Mouse (Mus musculus) liver, embryonic 15.5 days (tissue): ENCODE results near the gene Mvk. TPM values are rescaled to one million over a fixed set of nuclear protein-coding genes. Genes with fewer than 3 reads are reported as not detected.

Experiments used
- ATAC-seq: fragments of 200-750 bp; cut with Nextera tagmentation; 2 replicates; pipeline ENCODE4 v1.8.0; 2017; ENCODE audit warnings: moderate number of reproducible peaks, mild to moderate bottlenecking, moderate library complexity; ENCODE audit not compliant: insufficient read depth
- H3K27ac ChIP-seq: fragments of 300-500 bp; sonication (generic); replicated peaks from 2 replicates; pipeline ENCODE4 v1.5.1; 2015; ENCODE audit warnings: mild to moderate bottlenecking, inconsistent platforms
- H3K27me3 ChIP-seq: fragments of 300-500 bp; sonication (generic); 2 replicates; pipeline ENCODE4 v1.6.1; 2015; ENCODE audit warnings: mild to moderate bottlenecking, inconsistent platforms
- H3K36me3 ChIP-seq: fragments of 300-500 bp; sonication (generic); replicated peaks from 2 replicates; pipeline ENCODE4 v1.6.1; 2015; ENCODE audit warnings: moderate library complexity, mild to moderate bottlenecking, inconsistent platforms
- H3K4me1 ChIP-seq: fragments of 300-500 bp; sonication (generic); replicated peaks from 2 replicates; pipeline ENCODE4 v1.6.1; 2015; ENCODE audit warnings: inconsistent platforms
- H3K4me2 ChIP-seq: fragments of 300-500 bp; sonication (generic); 2 replicates; pipeline ENCODE4 v1.6.1; 2015; ENCODE audit warnings: moderate library complexity, mild to moderate bottlenecking, inconsistent platforms
- H3K4me3 ChIP-seq: fragments of 300-500 bp; sonication (generic); replicated peaks from 2 replicates; pipeline ENCODE4 v1.5.1; 2015; ENCODE audit warnings: mild to moderate bottlenecking, inconsistent platforms
- H3K9ac ChIP-seq: fragments of 300-500 bp; sonication (generic); 2 replicates; pipeline ENCODE4 v1.6.1; 2015; ENCODE audit warnings: moderate library complexity, mild to moderate bottlenecking, inconsistent platforms
- H3K9me3 ChIP-seq: fragments of 300-500 bp; sonication (generic); replicated peaks from 2 replicates; pipeline ENCODE4 v1.6.1; 2016; ENCODE audit warnings: inconsistent platforms
- WGBS: fragments of 180-500 bp; shearing (Covaris S2); methylation state at CpG from one replicate; pipeline ENCODE4 v1.1.7; 2015; ENCODE audit warnings: mixed read lengths; ENCODE audit not compliant: insufficient replicate concordance; 5-methylcytosine and 5-hydroxymethylcytosine counted together
- polyA plus RNA-seq: library from polyadenylated mRNA; unstranded; fragments of >200 nt; fragmentation: Nextera tagmentation; extraction: Ambion mirVana; gene quantifications from 2 replicates; pipeline ENCODE4 v1.2.1, GENCODE M21; 2015

Mvk gene
- polyA plus RNA-seq, 1 experiment from 2014 or later, result 32.7 TPM

DNA sequence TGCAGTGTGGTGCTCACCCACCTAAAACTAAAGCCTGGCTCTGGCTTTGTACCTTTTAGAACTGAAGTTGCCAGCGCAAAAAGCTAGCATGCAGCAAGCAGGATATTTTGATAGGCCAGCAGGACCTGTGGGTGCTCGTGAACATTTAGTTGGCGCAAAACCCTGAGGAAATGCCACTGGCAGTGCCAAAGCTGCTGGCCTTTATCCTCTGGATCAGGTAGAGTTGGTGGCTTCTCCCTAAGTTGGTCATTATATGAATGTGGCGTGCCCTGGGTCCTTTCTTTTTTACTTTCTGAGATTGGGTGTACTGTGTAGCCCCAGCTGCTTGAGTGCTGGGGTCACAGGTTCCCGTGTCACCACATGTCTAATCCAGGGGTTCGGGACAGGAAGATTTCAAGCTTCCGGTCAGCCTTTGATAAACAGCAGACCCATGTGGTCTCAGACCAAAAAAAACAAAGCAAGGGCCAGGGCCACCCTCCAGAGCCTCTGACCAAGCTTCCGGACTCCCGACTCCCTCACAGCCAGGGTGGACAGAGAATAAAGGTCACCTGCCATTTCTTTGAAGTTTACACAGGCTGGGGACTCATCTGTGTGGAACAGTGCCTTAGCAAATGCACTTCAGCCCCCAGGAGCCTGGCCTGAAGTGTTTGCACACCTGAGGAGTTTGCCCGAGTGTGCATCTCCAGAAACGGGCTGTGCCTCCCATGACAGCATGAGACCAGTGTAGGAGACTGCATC, 22.3 kb upstream of the Mvk start:
- ATAC-seq, result peak; percentile 56
- Histone ChIP-seq H3K27ac (no peak overlapping the region; the same call in 1 of the 2 replicates), H3K4me2 (peak overlapping the region; percentile 21), H3K4me1 (peaks cover 7% of the 10 kb centered on the region), H3K27me3 (no peaks in the 10 kb centered on the region), H3K9ac (no peak overlapping the region), H3K4me3 (no peak overlapping the region), H3K9me3 (no peaks in the 10 kb centered on the region), H3K36me3 (peaks cover 37% of the 10 kb centered on the region)
- WGBS, result 60% methylated on average over 11 of the region's 11 CpGs

DNA sequence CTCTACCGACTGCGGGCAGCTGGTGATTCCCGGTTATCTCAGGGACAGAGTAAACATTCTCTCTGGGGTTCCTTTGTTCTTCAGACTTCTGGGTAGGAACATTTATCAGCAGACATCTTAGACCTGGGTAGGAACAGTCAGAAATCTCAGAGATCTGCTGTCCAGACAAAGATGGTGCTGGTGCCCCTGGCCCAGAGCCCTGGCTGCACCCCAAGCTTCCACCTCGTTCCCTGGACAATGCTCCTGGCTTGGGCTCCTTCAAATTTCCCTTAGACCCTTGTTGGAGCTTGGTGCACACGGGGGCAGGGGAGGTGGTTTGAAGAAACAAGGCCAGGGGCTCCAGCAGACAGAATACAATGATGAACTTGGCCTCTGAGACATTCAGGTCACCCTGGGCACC, 21.5 kb upstream of the Mvk start:
- 33% methylated on average over 5 of the region's 5 CpGs for WGBS
- H3K27ac ChIP-seq, result no peak overlapping the region
- no peak for ATAC-seq

DNA sequence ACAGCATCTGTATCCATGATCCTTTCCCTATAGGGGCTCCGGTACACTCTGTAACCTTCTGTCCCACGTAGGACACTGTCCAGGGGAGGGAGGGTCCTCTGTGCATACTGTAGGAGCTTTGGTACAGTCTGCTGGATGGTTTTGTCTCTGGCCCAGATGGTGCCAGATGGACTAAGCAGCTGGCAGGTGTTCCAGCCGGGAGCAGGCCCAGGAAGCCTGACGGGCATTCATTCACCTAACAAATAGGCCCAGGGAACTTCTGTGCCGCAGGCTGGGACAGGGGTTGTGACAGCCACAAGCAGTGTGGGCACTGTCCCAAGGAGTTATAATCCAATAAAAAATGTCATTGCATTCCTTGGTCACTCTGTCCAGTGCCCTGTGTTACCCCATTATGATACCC, 20.1 kb upstream of the Mvk start:
- ATAC-seq, result no peak
- Histone ChIP-seq H3K4me3 (no peak overlapping the region), H3K27ac (no peak overlapping the region), H3K36me3 (peaks cover 15% of the 10 kb centered on the region), H3K27me3 (no peaks in the 10 kb centered on the region), H3K4me1 (peaks cover 7% of the 10 kb centered on the region), H3K4me2 (no peak overlapping the region), H3K9ac (no peak overlapping the region), H3K9me3 (no peaks in the 10 kb centered on the region)
- WGBS, result 81% methylated on average over 5 of the region's 5 CpGs

More for the DNA sequence above, 21.5 kb upstream of the Mvk start:
- H3K9me3 ChIP-seq, result no peaks in the 10 kb centered on the region
- H3K27me3 ChIP-seq, result no peaks in the 10 kb centered on the region
- H3K4me2 ChIP-seq, result peak overlapping the region; percentile 21; the same call in 1 of the 2 replicates
- H3K36me3 ChIP-seq, result peaks cover 29% of the 10 kb centered on the region
- H3K4me3 ChIP-seq, result no peak overlapping the region
- peaks cover 7% of the 10 kb centered on the region for H3K4me1 ChIP-seq
- H3K9ac ChIP-seq, result no peak overlapping the region

DNA sequence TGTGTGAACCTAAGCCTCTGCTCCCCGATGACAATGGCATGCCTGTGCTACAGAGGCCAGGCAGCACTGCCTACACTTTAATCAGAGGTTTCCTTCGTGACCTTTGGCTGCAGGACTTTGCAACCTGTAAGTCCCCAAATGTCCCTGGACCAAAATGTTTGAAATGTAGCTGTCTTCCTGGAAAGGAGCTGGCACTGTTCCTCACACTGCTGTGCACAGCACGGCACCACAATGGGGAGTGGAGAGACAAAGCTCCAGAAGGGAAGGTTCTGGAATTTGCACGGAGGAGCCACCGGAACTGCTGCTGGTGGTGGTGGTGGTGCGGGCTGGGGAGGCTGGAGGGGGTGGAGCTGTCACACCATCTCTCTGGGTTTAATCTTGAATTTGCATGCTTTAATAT, 17.3 kb upstream of the Mvk start:
- Histone ChIP-seq H3K27me3 (no peaks in the 10 kb centered on the region), H3K9ac (no peak overlapping the region), H3K4me3 (no peak overlapping the region), H3K9me3 (no peaks in the 10 kb centered on the region), H3K4me2 (no peak overlapping the region), H3K36me3 (no peaks in the 10 kb centered on the region), H3K27ac (no peak overlapping the region), H3K4me1 (peaks cover 4% of the 10 kb centered on the region)
- 59% methylated on average over 6 of the region's 6 CpGs for WGBS
- ATAC-seq, result no peak

DNA sequence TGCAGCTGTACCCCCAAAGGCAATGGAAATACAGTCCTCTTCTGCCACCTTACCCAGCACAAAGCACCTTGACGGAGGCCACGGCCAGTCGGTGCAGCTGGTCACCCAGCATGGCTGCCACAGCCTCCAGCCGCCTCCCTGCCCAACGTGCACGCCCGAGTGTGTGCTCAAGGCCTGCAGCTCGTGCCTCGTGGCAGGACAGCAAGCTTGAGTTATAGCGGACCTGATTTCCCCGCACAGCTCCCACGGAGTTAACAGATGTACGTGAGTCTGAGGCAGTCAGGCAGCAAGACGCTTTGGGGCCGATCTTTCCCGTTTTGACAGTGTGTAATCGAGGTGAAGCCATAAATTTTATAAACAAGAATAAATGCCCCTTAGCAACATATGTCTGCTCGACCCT, 15.4 kb upstream of the Mvk start:
- H3K36me3 ChIP-seq, result no peaks in the 10 kb centered on the region
- no peak overlapping the region for H3K4me2 ChIP-seq
- no peak overlapping the region for H3K9ac ChIP-seq
- H3K27me3 ChIP-seq, result no peaks in the 10 kb centered on the region
- no peak overlapping the region for H3K27ac ChIP-seq
- no peaks in the 10 kb centered on the region for H3K9me3 ChIP-seq
- WGBS, result 68% methylated on average over 18 of the region's 18 CpGs
- no peak overlapping the region for H3K4me3 ChIP-seq
- H3K4me1 ChIP-seq, result no peaks in the 10 kb centered on the region
- ATAC-seq, result no peak

DNA sequence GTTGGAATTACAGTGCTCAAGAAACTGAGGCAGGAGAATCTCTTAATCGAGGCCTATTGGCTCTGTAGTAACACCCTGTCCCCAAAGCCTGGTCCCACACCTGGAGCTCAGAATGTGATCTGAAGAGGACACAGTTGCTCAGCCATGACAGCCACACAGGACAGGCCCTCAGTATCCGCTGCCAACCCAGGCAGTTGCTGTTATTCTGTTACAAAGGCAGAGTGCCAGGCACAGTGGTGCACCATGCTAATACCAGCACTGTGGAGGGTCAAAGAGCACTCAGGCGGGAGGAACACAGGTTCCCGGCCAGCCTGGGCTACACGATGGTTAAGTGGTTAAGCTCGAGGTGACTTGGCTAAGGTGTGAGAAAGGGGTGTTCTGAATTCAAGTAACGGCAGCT, 14.3 kb upstream of the Mvk start:
- H3K9ac ChIP-seq, result no peak overlapping the region
- 66% methylated on average over 7 of the region's 7 CpGs for WGBS
- H3K27me3 ChIP-seq, result no peaks in the 10 kb centered on the region

DNA sequence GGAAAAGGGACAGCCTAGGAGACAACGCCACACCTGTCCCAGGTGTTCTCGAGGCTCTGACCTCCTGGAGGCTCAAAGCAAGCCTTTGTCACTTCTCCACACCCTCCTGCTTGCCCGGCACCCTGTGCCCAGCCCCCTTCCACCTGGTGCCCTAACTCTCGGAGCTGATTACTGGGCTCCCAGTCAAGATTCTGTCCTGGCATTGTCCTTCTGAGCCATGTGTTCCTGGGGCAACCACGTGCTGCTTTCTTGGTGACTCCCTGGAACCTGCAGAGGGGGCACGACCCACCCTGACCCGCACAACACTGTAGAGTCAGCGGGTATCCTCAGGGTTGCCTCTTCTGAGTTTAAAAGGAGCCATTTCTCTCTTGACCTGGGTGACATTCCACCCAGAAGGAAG, 9.7 kb upstream of the Mvk start:
- no peak overlapping the region for H3K27ac ChIP-seq
- H3K4me2 ChIP-seq, result no peak overlapping the region
- 68% methylated on average over 8 of the region's 8 CpGs for WGBS
- H3K4me1 ChIP-seq, result no peaks in the 10 kb centered on the region
- no peaks in the 10 kb centered on the region for H3K9me3 ChIP-seq
- no peak for ATAC-seq
- no peak overlapping the region for H3K4me3 ChIP-seq
- no peaks in the 10 kb centered on the region for H3K27me3 ChIP-seq
- H3K9ac ChIP-seq, result no peak overlapping the region
- H3K36me3 ChIP-seq, result peaks cover 11% of the 10 kb centered on the region; the same call in 1 of the 2 replicates

More for the DNA sequence above, 14.3 kb upstream of the Mvk start:
- Histone ChIP-seq H3K36me3 (no peaks in the 10 kb centered on the region), H3K4me1 (no peaks in the 10 kb centered on the region), H3K9me3 (no peaks in the 10 kb centered on the region), H3K27ac (no peak overlapping the region), H3K4me3 (no peak overlapping the region), H3K4me2 (no peak overlapping the region)
- no peak for ATAC-seq

DNA sequence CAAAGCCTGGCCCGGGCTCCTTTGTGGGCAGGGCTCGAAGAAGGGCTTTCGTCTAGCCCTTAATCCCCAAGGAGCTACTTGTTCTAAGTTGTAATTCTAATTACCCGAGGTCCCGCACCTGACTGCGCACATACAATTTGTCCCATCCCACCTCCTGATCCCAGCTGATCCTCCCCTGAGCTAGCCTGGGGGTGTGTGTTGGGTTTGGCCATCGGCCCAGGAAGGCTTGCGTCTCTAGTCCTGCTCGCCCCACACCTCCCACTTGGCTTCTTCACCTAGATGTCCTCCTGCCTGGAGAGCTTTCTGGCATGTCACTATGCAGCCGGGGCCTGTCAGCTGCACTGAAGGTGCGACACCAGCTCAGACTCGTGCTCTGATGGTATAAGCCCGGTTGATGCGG, 8.5 kb upstream of the Mvk start:
- Histone ChIP-seq H3K9ac (no peak overlapping the region), H3K36me3 (peaks cover 11% of the 10 kb centered on the region; the same call in 1 of the 2 replicates), H3K9me3 (no peaks in the 10 kb centered on the region), H3K4me2 (no peak overlapping the region), H3K27me3 (no peaks in the 10 kb centered on the region), H3K27ac (no peak overlapping the region), H3K4me3 (no peak overlapping the region), H3K4me1 (no peaks in the 10 kb centered on the region)
- ATAC-seq, result no peak
- WGBS, result 83% methylated on average over 14 of the region's 14 CpGs

DNA sequence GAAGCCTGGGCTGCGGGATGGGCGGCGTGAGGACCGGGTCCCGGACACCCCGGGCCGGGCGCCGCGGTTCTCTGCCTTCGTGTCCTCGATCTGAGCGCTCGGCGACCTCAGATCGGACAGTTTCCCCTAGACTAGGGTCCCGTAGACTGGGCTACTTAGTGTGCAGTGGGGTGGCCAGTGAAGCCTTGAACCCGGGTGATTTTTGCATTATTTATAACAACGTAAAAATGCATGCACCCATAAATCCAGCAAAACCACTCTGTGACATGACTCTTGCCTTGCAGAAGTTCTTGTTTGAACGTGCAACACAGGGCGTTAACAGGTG, 261 bp downstream of the Mvk start:
- WGBS, result under 1% methylated on average over 21 of the region's 21 CpGs
- Histone ChIP-seq H3K9ac (peak overlapping the region; percentile 65), H3K4me1 (peaks cover 24% of the 10 kb centered on the region), H3K9me3 (no peaks in the 10 kb centered on the region), H3K4me3 (peak overlapping the region; percentile 68), H3K36me3 (no peaks in the 10 kb centered on the region), H3K27ac (no peak overlapping the region; the same call in 1 of the 2 replicates), H3K27me3 (no peaks in the 10 kb centered on the region), H3K4me2 (peak overlapping the region; percentile 92)
- ATAC-seq, result no peak

DNA sequence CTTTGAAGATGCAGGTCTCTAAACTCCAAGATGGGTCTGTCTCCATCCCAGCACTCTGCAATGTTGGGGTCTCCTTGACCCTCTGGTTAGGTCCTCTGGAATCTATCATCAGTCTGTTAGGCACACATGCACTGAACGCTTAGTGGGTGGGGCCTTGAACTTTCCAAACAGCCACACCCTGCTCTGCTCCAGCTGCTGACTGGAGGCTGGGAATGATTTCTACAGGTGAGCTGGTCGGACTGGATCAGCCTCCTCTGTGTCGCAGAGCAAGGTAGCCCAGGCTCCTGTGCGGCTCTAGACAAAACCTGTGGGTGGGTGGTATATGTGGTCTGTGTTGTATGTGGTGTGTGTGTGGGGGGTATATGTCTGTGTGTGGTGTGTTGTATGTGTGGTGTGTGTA, 4.9 kb downstream of the Mvk start:
- ATAC-seq, result no peak
- H3K27ac ChIP-seq, result no peak overlapping the region
- no peaks in the 10 kb centered on the region for H3K36me3 ChIP-seq
- H3K4me1 ChIP-seq, result peaks cover 11% of the 10 kb centered on the region
- WGBS, result 70% methylated on average over 4 of the region's 4 CpGs
- no peak overlapping the region for H3K9ac ChIP-seq
- no peaks in the 10 kb centered on the region for H3K27me3 ChIP-seq
- no peak overlapping the region for H3K4me3 ChIP-seq
- H3K9me3 ChIP-seq, result no peaks in the 10 kb centered on the region
- no peak overlapping the region for H3K4me2 ChIP-seq

DNA sequence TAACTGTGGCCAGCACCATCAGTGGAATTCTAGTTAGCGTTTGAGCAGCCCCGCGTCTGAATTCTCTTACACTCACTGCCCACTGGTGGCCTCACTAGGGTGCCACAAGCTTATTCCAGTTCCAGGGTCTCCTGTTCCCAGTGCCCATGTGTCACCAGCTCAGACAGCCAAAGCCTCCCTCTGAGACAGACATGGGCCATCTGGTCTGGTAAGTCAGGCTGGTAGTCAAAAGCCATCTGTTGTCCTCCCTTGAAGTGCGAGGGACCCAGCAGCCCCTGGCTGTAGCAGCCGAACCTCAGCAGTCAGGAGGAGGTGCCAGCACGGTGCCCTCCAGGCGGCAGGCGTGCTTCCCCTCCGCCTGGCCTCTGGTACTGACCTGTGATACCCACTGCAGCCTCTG, 12.2 kb downstream of the Mvk start:
- Histone ChIP-seq H3K4me2 (no peak overlapping the region), H3K27me3 (no peaks in the 10 kb centered on the region), H3K4me1 (no peaks in the 10 kb centered on the region), H3K9ac (no peak overlapping the region), H3K4me3 (no peak overlapping the region), H3K36me3 (no peaks in the 10 kb centered on the region), H3K27ac (no peak overlapping the region), H3K9me3 (no peaks in the 10 kb centered on the region)
- 68% methylated on average over 9 of the region's 9 CpGs for WGBS
- no peak for ATAC-seq

DNA sequence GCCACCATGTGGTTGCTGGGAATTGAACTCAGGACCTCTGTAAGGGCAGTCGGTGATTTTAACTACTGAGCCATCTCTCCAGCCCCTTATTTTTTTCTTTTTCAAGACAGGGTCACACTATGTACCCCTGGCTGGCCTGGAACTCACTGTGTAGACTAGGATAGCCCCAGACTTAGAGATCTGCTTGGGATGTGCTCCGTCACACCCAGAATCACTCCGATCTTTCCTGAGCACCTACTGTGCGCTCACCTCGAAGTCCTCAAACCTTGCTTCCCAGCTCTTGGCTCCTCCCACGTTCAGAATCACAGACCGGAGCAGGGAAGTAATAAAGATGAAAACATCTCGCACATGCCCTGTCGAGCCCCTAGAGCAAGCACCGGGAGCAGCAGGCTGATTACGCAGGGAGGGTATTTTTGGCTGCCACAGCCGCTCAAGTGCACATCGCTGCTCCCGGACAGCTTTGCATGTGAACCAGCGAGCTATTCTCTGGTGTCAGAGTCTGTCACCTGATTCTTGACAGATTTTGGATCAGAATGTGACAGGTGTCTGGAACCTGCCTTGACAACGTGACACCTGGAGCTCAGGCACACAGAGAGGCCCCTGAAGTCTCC, 13.0 kb downstream of the Mvk start:
- Histone ChIP-seq H3K4me2 (no peak overlapping the region), H3K9ac (no peak overlapping the region), H3K4me1 (no peaks in the 10 kb centered on the region), H3K9me3 (no peaks in the 10 kb centered on the region), H3K4me3 (no peak overlapping the region), H3K36me3 (no peaks in the 10 kb centered on the region), H3K27me3 (no peaks in the 10 kb centered on the region), H3K27ac (no peak overlapping the region)
- WGBS, result 72% methylated on average over 16 of the region's 16 CpGs
- ATAC-seq, result no peak
